Mouse (Mus musculus) left cerebral cortex, adult 11 months (tissue): ENCODE measurements around the gene Ccnk.

Source experiments
- DNase-seq: peaks from one replicate; pipeline ENCODE4 v3.0.0; 2022; ENCODE audit warnings: low spot score

Gene Ccnk

GRCm38 (mm10) chr12:108221712-108222111 lies 42.3 kb downstream of the Ccnk start:
- DNase-seq, result no peak

DNA sequence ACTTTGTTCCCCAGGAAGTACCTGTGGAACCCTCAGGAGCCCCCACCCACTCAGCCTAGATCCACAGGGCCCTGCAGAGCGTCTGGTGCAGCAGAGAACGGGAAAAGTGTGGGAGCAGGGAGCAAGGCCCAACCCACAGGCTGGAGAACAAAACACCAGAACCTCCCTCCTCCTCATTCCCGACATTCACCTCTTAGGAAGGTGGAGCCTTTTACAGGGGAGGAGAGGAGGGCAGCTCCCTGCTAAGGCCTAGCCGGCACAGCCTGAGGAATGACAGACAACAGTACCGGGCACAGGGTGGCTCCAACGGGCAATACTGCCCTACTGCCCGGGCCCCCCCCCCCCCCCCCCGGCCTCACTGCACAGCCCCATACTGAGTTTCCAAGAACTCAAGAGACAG lies 44.0 kb downstream of the Ccnk start:
- no peak for DNase-seq

DNA sequence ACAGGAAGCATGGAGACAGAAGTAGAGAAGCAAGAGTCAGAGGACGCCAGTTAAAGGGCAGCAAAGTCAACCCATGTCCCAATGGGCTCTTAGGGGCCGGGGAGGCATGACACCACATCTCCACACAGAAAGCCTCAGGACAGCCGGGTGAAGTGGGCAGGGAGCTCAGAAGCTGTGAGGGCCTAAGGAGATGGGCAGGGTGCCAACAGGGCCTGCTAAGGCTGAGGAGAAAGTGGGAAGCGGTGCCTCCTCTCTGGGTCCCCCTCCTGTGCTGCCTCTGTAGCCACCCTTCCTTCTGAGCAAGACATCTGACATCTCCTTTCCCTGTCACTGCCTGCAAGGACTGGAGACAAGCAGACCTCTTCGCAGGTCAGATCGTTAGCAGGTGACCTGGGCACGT lies 46.4 kb downstream of the Ccnk start:
- DNase-seq, result no peak

DNA sequence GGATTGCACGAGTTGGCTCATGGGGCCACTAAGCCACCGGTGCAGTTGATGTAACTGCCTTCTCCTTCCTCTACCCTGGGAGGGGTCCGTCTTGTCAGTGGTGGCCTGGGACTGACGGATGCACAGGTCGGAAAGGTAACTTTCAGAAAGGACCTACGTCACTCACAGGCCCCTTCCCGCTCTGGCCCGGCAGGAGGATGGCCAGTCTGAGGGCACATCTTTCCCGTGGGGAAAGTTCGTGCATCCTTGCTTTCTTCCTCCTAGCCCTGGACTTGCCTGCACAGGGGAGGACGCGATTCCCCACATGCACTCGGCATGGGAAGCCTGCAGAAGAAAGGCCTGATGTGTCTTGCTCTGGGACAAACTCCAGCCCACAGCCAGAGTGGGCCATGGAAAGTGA lies 46.8 kb downstream of the Ccnk start:
- no peak for DNase-seq

- DNase-seq, result no peak
Measured at GRCm38 (mm10) chr12:108226941-108227340, 47.6 kb downstream of the Ccnk start.

DNA sequence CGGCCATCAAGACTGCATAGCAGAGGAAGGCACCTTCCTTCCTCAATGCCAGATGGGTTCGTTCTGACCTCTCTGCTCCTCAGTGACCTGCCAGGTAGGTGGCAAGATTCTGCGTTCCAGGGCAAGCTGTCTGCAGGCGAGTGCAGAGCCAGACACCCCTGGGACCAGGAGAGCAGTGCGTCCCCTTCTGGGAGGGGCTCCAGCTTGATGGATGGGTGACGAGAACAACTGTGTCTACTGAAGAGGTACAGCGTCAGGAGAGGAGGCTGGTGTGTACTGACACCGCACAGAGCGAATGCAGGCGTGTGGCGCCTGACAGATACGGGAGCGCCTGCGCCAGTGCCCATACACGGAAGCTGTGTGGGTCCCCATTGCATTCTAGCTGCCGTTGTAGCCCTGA lies 48.1 kb downstream of the Ccnk start:
- no peak for DNase-seq

DNA sequence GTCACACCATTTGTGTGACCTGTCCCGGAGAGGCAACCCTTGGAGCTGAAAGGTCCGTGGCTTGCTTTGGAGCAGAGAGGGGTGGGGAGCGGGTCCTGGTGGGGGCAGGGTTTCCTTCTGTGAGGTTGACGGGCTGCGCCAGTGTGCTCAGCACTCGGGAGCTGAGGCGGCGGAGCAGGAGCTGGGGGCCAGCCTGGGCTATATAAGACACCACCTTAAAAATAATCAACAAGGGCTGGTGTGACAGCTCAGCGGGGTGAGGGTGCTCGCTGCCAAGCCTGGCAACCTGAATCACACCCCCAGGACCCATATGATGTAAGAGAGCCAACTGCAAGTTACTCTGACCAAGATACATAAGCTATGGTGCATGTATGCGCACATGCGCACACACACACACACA lies 50.7 kb downstream of the Ccnk start:
- no peak for DNase-seq

GRCm38 (mm10) chr12:108230821-108231794 lies 51.7 kb downstream of the Ccnk start:
- no peak for DNase-seq

- DNase-seq, result no peak
Measured at GRCm38 (mm10) chr12:108231901-108232300, 52.5 kb downstream of the Ccnk start.

GRCm38 (mm10) chr12:108233736-108234135 lies 54.4 kb downstream of the Ccnk start:
- no peak for DNase-seq

GRCm38 (mm10) chr12:108234832-108235602 lies 55.6 kb downstream of the Ccnk start:
- no peak for DNase-seq

DNA sequence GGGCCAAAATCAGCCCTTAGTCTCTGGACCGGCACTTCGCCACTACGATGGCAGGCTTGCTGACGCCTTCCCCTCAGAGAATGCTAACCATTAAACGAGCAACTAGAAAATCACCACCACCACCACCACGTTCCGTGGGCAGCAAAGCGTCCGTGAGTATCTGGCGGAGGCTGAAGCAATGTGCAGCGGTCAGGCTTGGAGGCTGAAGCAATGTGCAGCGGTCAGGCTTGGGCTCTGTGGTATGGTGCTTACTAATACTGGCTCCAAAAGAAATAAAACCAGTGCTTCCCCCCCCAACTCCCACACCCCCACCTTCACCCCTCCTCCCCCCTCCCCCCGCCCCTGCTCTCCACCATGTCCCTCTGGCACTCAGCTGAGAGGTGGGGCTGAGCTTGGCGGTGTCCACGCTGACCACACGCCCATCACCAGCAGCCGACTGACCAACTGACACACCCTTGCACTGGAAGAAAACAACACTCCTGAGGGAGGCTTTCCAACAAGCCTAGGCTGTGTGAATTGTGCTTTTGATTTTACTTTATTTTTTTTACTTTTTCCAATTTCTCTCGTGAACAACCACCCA lies 56.7 kb downstream of the Ccnk start:
- DNase-seq, result no peak

DNA sequence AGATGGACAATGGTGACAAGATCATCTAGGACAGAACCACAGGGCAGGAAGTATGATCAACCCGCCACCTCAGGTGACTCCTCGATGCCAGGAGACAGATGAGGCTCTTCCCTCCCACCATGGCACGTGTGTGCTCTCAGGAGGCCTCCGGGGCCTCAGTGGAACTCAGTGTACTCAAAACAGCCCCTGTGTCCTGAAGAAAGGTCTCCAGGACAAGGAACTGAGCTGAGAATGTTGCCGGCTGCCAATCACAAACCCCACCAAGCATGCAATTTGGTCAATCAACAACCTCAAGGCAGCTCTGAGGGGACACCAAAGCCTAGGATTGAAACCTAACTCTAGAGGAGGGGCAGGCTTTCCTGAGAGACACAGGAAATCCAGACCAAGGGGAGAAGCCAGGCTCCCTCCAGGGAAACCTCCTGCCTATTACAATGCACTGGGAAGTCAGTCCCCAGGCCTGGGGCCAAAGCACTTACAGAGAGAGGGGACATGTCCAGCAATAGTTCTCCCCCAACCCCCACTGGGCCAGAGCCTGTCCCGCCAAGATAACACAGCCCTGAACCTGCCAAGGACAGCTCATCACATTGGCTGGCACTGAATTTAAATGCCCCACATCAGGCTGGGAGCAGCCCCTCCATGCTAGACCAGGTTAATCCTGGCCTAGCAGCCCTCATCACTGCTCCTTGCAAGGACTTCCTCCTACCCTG lies 58.1 kb downstream of the Ccnk start:
- DNase-seq, result no peak

- DNase-seq, result no peak
Measured at GRCm38 (mm10) chr12:108238395-108239035, 59.1 kb downstream of the Ccnk start.

DNA sequence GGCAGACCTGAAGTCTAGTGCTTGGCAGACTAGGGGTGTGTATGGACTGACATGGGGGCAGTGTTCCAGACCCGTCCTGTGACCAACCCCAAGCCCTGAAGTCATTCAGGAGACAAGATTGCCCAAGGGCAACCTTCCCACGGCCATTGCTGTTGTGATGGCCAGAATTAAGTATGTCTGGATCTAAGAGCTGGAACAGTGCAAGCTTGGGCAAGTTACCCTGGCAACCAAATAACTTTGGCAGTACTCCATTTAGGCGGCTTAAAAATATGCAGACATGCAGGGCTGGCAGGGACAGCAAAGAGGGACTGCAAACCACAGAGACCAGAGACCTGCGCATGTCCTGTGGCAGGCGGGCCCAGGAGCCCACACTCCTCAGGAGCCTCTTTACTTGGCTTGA lies 60.1 kb downstream of the Ccnk start:
- DNase-seq, result peak; percentile 57

- no peak for DNase-seq
Measured at GRCm38 (mm10) chr12:108240401-108240890, 61.1 kb downstream of the Ccnk start.

GRCm38 (mm10) chr12:108240953-108241588 lies 61.7 kb downstream of the Ccnk start:
- peak; percentile 46 for DNase-seq

DNA sequence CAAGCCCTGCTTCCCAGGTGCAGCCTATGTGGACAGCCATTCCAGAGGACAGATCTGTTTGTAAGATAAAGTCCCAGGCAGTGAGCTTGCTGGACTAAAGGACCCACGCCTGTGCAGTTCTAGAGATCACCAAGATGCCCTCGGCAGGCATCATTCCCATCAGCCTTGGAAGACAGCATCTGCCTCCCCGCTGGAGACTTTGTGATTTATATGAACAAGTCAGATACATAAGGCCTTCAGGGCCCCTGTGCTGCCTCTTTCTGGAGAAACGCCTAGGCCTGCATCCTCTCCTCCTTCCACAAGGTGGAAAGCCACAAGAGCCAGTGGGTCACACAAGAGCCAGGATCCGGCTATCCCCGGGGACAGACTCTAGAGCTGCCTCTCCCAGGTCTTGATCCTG lies 62.2 kb downstream of the Ccnk start:
- no peak for DNase-seq

GRCm38 (mm10) chr12:108242243-108242745 lies 62.9 kb downstream of the Ccnk start:
- DNase-seq, result no peak

DNA sequence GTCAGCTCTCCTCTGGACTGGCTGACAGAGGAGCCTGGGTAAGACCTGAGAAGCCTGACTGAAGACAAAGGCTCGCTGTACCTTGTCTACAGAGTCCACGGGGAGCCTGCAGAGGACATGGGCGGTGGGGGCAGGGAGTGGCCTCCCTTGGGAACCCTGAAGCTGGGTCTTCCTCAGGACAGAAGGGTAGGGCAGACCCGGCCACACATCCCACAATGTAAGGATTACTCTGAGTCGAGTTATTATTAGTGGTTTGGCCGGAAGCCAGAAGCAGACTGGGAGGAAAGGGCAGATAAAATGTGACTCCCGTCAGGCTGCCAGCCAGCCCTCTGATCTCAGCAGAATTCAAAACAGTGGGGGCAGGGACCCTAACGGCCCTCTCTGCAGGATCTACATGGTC lies 65.4 kb downstream of the Ccnk start:
- no peak for DNase-seq

DNA sequence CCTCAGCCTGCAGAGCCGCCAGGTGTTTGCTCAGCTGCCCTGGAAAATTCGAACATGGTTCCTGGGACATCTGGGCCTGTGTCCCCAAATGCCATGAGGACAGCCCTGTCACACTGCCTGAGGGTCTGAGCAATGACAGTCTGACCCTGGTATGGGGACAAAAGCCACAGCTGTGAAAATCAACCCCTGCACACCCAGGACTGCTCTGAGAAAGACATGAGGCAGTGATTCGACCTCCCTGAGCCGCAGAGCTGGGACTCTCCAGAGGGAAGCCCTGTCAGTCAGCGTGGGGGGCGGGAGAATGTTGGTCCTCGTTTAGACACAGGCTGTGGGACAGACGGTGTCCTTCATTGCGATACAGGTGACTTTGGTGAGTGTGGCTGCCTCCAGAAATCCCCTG lies 66.2 kb downstream of the Ccnk start:
- no peak for DNase-seq
